Mouse (Mus musculus) hematopoietic stem cell, adult 5-6 weeks (primary cell): ENCODE data around the gene Ccl20. TPM values are rescaled to one million over a fixed set of nuclear protein-coding genes. Genes with fewer than 3 reads are reported as not detected.

ENCODE experiments used
- ATAC-seq, 2 experiments: fragments of 125-278 bp in 1 of 2; replicated peaks in 1 of 2; 2 replicates each; pipeline ENCODE4 v1.8.0; 2016 to 2017; ENCODE audit warnings: inconsistent platforms in 2 of 2, mild to moderate bottlenecking in 2 of 2, moderate number of reproducible peaks in 2 of 2, low read depth in 1 of 2, moderate TSS enrichment in 1 of 2; ENCODE audit not compliant: low FRiP score in 2 of 2, poor library complexity in 2 of 2, severe bottlenecking in 2 of 2, insufficient read depth in 1 of 2, low TSS enrichment in 1 of 2
- total RNA-seq: library from RNA; stranded (forward); fragments of 172-1452, 232-1000 nt; gene quantifications from 2 replicates; pipeline ENCODE4 v1.2.3, GENCODE M21; 2017

The Ccl20 gene
- total RNA-seq, 1 experiment from 2014 or later = not detected

DNA sequence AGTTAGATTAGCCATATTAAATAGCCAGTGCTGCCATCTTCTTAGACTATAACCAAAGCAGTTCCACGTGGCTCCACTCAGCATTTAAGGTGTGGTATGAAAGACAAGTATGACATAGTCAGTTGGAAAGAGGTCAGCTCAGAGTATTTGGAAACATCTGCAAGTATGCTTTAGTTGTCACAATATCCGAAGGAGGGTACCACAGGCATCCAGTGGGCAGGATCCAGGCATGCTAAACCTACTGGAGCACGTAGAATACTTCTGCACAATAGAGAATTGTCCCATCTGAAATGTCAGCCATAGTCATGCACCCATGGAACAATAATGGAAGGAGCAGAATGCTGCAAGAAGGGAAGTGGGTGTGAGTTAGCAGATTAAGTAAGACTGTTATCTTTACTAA lies 3.7 kb downstream of the Ccl20 start:
- ATAC-seq = no peak

DNA sequence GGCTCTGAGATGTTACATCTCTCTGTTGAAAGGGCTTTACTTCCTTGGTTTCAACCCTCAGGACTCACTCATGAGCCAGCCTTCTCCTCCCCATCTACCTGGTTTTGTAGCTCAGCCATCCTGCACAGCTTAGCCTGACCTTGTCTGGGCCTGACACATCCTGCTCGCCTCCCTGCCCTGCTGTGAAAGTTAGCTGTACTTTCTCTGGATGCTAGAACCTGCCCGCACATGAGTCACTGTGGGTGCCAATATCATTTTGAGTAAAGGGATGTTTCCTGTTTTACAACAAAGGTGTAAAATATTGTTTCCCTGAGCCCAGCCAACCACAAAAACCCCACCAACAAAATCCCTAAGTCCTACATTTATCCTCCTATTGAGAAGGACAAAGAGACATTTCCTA lies 6.6 kb downstream of the Ccl20 start:
- ATAC-seq = no peak

DNA sequence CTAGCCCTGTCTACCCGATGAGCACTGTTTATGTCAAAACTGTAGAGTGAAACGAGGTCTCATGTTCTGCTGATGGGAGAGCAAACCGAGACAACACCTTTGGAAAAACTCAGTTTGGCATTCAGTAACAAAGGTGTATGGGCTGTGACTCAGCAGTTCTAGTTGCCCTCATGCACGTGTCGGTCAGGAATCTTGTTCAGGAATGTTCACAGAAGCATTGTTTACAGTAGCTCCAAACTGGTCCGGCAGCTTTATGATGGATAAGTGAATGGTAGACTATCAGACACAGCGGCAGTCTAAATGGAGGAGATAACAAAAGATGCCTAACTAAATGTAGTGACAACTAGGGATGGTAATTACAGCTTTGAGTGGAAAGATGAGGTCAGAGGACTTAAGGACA lies 19.3 kb downstream of the Ccl20 start:
- ATAC-seq = no peak

DNA sequence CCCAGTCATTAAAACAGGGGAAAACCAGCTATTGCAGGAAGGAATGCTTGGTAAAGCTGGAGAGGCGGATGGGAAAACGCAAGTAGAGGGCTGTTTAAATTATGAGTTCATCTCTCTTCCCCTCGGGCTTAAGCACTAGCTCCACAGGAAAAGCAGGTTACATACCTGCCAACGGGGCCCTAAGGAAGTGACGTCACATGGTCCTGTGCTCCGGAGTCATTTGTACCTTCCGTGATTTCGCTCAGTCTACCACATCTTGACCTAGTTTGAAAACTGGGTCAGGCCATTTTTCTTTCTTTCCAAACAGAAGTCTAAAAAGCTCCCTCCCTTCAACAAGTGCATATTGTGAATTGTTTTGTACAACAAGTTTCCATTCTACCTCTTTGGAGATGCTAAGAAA lies 21.3 kb downstream of the Ccl20 start:
- ATAC-seq = no peak

DNA sequence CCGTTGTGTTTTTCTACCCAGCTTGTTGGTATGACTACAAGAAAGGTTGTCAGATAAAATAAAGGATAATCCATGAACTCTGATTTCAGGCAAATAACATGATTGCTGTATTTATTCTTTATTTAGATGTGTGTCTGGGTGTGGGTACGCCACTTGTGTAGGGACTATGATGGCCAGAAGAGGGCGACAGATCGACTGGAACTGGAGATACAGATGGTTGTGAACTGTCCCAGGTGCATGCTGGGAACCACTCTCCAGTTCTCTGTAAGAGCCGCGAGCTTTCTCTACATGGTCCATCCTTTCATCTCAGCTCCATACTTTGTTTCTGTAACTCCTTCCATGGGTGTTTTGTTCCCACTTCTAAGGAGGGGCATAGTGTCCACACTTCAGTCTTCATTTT lies 22.2 kb downstream of the Ccl20 start:
- ATAC-seq = no peak

GRCm38 (mm10) chr1:83141510-83141909 lies 24.9 kb downstream of the Ccl20 start:
- ATAC-seq = no peak

- no peak for ATAC-seq
Measured at GRCm38 (mm10) chr1:83142055-83142454, 25.5 kb downstream of the Ccl20 start.

DNA sequence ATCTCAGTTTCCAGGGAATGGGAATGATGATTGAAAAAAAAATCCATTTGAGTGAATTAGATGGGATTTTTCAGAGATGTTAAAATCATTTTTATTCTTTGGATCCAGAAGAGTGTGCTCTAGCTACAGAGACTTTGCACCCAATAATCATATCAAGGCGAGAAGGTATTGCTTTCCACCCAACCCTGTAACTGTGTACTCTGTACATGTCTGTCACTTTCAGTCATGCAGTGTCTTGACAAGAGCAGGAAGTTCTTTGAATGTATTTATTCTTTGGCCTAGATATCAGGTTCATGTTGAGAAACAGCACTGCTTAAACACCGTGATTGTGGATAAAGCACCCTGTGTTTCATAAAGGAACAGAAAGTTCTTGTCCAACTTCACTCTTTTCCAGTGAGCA lies 30.0 kb downstream of the Ccl20 start:
- ATAC-seq = no peak

- no peak for ATAC-seq
Measured at GRCm38 (mm10) chr1:83150227-83150626, 33.7 kb downstream of the Ccl20 start.

GRCm38 (mm10) chr1:83152961-83153360 lies 36.4 kb downstream of the Ccl20 start:
- no peak for ATAC-seq

GRCm38 (mm10) chr1:83156876-83157275 lies 40.3 kb downstream of the Ccl20 start:
- no peak for ATAC-seq

- peak; percentile 90 to 94 for ATAC-seq
Measured at GRCm38 (mm10) chr1:83159603-83160002, 43.0 kb downstream of the Ccl20 start, which contains the start of gene Daw1. TSS of gene Daw1 (plus strand) at chr1:83159752.

GRCm38 (mm10) chr1:83161658-83162057 lies 45.1 kb downstream of the Ccl20 start:
- ATAC-seq = no peak

DNA sequence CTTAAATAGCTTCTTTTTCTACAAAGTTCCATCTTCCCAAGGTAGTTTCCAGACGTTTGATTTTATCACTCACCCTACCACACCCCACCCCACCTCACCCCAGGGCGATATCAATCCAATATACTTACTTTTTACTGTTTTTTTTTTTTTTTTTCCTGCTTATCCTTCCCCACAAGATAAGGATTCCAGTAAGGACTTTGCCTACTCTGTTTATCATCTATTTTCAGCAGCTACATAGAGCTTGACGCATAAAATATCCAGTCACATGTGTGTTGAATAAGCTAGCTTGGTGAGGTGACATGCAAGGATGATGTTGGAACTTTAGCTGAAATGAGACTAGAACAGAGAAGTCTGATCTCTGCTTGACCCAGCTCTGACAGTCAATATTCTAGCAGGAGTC lies 47.5 kb downstream of the Ccl20 start:
- no peak for ATAC-seq

Other genes with a start within 250 kb of the Ccl20 start
- gene A030005L19Rik, start 203.4 kb upstream of the Ccl20 start, total RNA-seq = not detected in 2 replicates
- gene A030014E15Rik, start 191.8 kb upstream of the Ccl20 start, total RNA-seq = not detected in 2 replicates
- not detected in 2 replicates for gene Gm6217, start 185.4 kb upstream of the Ccl20 start, total RNA-seq
- not detected in 2 replicates for gene A030003K21Rik, start 173.4 kb upstream of the Ccl20 start, total RNA-seq
- not detected in 2 replicates for gene Gm7544, start 160.8 kb upstream of the Ccl20 start, total RNA-seq
- not detected in 2 replicates for gene Gm47955, start 156.5 kb upstream of the Ccl20 start, total RNA-seq
- gene Gm47959, start 116.2 kb upstream of the Ccl20 start, total RNA-seq = not detected in 2 replicates
- 0.38 and 0.79 TPM in 2 replicates for gene Slc19a3, start 78.3 kb upstream of the Ccl20 start, total RNA-seq
- not detected in 2 replicates for gene Krtap28-10, start 74.3 kb upstream of the Ccl20 start, total RNA-seq
- gene Gm47969, start 71.8 kb upstream of the Ccl20 start, total RNA-seq = not detected in 2 replicates
- not detected in 2 replicates for gene A030005K14Rik, start 57.4 kb upstream of the Ccl20 start, total RNA-seq
- not detected in 2 replicates for gene Krtap28-13, start 55.8 kb upstream of the Ccl20 start, total RNA-seq
- not detected in 2 replicates for gene Daw1, start 43.0 kb downstream of the Ccl20 start, total RNA-seq